In genomic region chr14:122214126-122214525, GRCm38 (mm10) we compare ENCODE assay signal across 26 mouse cellular contexts.
"Had no signal": no experiment of that assay in that cellular context is flagged by ENCODE, and none has a peak within 500 bp of the region (broad histone marks: within the 10 kb centered on the region; RNA-seq: fewer than 3 reads in every experiment).

No protein-coding gene starts in this region.

- H3K4me3 ChIP-seq: heart, adult 2 months; heart, embryonic 13.5 days; heart, embryonic 15.5 days; hindbrain, embryonic 13.5 days; hindbrain, embryonic 15.5 days; kidney, embryonic 15.5 days; limb, embryonic 13.5 days; limb, embryonic 15.5 days; liver, embryonic 12.5 days had no signal

- H3K27me3 ChIP-seq: heart, embryonic 13.5 days; heart, embryonic 15.5 days; hindbrain, embryonic 13.5 days; hindbrain, embryonic 15.5 days; kidney, embryonic 15.5 days; liver, embryonic 12.5 days had no signal

- H3K9ac ChIP-seq: heart, embryonic 13.5 days; heart, embryonic 15.5 days; hindbrain, embryonic 13.5 days; hindbrain, embryonic 15.5 days; kidney, embryonic 15.5 days; limb, embryonic 13.5 days; limb, embryonic 15.5 days; liver, embryonic 12.5 days; liver, embryonic 14.5 days had no signal

- H3K27ac ChIP-seq: heart, adult 2 months; heart, embryonic 13.5 days; heart, embryonic 15.5 days; hindbrain, embryonic 13.5 days; hindbrain, embryonic 15.5 days; hindbrain, postnatal 0 days; kidney, embryonic 15.5 days; kidney, postnatal 0 days; limb, embryonic 13.5 days; limb, embryonic 15.5 days; liver, embryonic 12.5 days; liver, embryonic 14.5 days had no signal

- DNase-seq: gastrocnemius, postnatal 14 days; gastrocnemius, postnatal 36 days; heart, adult 11 months; heart, adult 2 months; heart, postnatal 14 days; heart, postnatal 36 days; kidney, adult 11 months; kidney, adult 2 months; kidney, adult 9 months; kidney, postnatal 14 days; kidney, postnatal 36 days; layer of hippocampus, adult 9-11 months; layer of hippocampus, postnatal 36 days had no signal

- H3K36me3 ChIP-seq: heart, embryonic 13.5 days; heart, embryonic 15.5 days; hindbrain, embryonic 13.5 days; hindbrain, embryonic 15.5 days; kidney, embryonic 15.5 days; limb, embryonic 13.5 days; limb, embryonic 15.5 days; liver, embryonic 12.5 days had no signal

- H3K4me1 ChIP-seq: heart, embryonic 13.5 days; heart, embryonic 15.5 days; hindbrain, embryonic 13.5 days; hindbrain, embryonic 15.5 days; kidney, embryonic 15.5 days; limb, embryonic 13.5 days; limb, embryonic 15.5 days; liver, embryonic 12.5 days had no signal

- H3K4me2 ChIP-seq: heart, embryonic 11.5 days; heart, embryonic 13.5 days; heart, embryonic 15.5 days; hindbrain, embryonic 13.5 days; hindbrain, embryonic 15.5 days; kidney, embryonic 15.5 days; limb, embryonic 13.5 days; limb, embryonic 15.5 days; liver, embryonic 12.5 days had no signal

- H3K9me3 ChIP-seq: heart, embryonic 13.5 days; heart, embryonic 15.5 days; hindbrain, embryonic 13.5 days; hindbrain, embryonic 15.5 days; kidney, embryonic 15.5 days; limb, embryonic 15.5 days; liver, embryonic 12.5 days had no signal

- ATAC-seq: hindbrain, postnatal 0 days; intestine, embryonic 16.5 days; liver, embryonic 12.5 days had no signal
